Mouse (Mus musculus) CD4-positive helper T cell, adult 2 months (primary cell): ENCODE measurements around the gene Polr2c.

ENCODE experiments used
- DNase-seq: peaks from one replicate; pipeline ENCODE4 v3.0.0-alpha.2; 2012; ENCODE audit warnings: low read depth, missing footprints, low spot score

Gene Polr2c

DNA sequence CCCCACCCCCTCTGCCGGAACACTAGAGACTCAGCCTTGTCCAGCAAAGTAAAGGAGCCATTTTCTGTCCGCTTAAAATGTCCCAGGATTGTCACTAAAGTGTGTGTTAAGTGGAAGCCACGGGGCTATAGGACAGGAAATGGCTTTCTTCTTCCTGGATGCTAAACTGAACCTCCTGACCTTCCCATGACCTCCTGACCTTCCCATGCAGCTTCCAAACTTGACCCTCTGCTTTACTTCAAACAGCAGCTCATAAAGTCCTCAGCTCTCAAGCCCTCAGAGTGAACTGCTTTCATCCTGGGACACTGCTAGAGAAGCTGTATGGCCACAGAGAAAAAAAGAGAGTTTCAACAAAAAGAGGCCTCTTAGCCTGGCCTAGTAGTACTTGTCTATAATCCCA, 19.6 kb downstream of the Polr2c start:
- no peak for DNase-seq

DNA sequence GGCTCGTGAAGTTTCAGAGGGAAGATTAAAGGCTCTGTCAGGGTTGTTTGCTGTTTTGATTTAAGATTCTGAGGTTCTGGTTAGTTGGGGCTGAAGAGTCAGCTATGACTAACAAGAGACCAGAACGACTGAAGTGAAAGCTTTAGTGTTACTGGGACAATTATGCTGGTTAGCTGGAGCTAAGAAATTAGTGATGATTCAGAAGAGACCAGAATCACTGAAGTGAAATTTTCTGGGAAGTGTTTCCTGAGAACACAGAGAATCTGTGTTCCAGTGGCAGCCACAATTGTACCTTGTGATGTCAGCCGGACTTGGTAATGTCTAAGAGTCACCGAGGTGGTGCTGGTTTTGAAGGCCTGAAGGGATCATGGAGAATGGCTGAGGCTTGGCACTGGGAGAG, 23.5 kb downstream of the Polr2c start:
- no peak for DNase-seq

DNA sequence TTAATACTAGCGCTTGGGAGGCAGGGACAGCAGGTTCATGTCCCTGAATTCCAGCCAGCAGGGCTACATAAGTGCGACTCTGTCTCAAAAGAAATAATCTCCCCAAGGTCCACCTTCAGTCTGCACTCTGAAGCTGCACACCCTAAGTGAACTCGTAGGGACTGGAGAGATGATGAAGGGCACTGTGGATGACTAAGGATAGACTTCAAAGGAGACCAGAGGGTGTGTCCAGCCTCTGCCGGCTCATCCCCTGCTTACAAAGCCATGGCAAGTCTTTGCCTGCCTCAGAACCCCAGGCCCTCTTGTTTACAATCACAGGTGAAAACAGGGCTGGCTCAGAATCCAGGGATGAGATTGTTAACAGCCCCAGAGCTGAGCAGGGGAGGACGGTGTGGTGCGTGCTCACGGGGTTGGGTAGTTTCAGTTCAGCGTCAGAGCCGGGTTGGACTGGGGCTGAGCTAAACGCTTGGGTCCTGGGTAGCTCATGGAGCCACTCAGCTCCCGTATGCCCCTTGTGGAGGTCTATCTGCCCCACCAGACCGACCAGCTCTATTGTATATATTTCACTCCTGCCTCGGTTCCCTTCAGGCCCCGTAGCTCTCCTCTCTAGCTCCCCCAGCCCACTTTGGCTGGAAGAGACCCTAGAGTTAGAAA, 31.3 kb downstream of the Polr2c start:
- DNase-seq: no peak

DNA sequence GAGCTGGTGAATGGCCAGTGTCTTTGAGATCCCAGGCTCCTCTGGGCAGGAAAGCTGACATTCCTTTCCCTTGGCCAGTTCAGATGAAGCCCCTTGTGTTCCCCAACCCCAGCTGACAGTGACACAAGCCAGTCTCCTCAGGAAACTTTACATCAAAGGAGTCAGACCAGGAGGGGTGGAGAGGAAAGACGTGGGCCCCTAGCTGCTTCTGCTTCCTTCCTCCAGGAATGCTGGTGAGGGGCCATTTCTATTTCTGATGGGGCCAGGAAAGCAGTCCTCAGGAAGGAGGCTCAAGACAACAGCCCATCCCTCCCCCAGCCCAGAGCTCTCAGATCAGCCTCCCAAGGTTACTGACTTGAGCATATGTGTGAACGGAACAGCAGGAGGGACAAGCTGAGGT, 35.7 kb downstream of the Polr2c start:
- DNase-seq: no peak

DNA sequence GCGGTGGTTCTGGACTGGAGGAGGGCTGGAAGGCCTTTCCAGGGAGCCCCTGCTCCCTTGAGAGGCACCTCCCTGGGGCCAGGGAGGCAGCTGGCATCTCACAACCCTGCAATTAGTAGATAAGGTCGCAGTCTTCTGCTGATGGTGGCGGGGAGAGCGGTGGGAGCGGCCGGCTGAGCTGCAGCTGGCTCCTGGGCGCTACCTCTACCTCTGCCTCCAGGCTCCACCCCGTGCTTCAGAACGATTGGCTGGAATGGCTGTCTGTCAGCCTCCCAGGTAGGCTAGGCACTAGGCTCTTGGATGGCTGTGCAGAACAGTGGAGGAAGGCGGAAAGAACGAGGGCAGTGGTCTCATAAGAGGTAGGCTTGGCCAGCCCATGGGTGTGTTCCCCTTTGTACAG, 42.0 kb downstream of the Polr2c start:
- no peak for DNase-seq

DNA sequence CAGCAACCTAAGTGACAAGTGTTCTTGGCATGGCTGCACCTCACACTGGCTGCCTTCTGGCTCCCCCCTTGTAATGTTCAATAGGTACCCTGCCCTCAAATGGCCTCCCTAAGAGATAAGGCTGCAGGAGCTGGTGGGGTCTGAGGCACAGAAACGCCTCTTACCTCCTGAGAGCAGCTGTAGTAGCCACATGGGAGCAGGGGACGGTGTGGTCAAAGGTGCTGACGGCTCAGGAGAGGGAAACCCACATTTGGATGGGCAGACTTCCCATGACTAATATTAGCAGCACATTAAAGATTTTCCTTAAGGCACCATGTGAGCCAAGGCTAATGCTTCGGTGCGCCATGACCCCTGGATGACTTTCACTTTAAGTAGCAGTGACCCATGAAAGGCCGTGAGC, 43.4 kb downstream of the Polr2c start:
- no peak for DNase-seq

DNA sequence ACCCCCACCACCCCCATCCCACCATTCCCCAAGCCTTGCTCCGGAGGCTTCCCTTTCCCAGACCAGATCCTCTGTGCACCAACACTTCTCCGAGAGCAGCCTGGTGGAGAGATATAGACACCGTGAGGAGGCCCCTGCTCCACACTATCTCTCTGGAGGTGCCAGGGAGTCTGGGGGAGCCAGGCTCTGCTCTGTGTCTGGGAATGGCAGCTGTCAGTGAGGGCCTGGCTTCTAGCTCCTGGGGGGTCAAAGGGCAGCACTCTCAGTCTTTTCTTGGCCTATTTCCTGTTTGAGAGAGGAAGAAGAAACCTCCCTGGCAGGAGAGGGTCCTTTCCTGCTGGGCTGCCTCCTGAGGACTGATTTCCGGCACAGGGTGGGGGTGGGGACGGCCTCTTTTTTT, 43.8 kb downstream of the Polr2c start:
- no peak for DNase-seq

DNA sequence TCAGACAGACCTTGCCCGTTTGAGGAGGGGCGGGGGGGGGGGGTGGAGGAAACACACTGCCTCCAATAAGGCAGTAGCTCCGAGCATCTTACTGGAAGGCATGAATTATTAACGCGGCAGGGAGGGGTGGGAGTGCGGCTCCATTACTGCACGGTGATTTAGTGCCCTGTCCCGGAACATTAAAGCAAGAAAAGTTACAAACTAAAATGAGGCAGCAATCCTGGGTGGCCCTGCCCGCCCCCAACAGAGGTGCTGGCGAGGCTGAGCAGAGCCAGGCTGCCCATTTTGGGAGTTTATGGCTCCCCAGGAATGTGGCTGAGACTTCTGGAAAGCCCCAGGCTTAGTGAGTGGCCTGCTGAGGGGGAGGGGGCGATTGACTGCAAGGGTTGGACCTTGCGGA, 46.5 kb downstream of the Polr2c start:
- no peak for DNase-seq

DNA sequence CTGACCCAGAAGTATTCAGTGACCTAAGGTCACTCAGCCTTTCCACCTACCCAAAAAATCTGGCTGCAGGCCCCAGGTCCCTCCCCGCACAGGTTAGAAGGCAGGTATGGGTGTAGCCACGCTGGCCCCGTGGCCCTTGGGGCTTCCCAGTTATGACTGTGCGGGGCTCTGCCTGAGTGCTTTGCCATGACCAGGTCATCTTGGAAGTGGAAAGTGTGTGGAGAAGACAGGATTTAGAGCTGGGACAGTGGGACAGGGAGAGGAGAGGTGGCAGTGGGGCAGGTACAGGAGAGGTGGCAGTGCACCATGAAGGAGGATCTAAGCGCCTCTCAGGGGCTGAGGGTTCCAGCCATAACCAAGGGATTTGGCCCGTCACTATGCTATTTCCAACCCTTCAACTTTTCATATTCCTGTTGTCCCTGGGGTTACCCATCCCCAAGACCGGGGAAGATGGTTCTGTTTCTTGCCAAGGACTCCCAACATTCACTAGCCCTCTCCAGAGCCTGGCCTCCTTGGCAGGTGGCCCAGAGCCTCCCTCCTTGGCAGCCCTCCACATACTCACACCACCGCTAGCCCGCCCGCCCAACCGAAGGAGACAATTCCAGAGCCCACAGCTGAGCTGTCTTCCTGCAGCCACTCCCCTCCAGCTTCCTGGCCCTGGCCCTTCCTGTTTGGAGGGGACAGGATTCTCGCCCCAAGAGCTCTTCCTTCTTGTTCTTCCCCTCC, 47.4 kb downstream of the Polr2c start:
- no peak for DNase-seq

DNA sequence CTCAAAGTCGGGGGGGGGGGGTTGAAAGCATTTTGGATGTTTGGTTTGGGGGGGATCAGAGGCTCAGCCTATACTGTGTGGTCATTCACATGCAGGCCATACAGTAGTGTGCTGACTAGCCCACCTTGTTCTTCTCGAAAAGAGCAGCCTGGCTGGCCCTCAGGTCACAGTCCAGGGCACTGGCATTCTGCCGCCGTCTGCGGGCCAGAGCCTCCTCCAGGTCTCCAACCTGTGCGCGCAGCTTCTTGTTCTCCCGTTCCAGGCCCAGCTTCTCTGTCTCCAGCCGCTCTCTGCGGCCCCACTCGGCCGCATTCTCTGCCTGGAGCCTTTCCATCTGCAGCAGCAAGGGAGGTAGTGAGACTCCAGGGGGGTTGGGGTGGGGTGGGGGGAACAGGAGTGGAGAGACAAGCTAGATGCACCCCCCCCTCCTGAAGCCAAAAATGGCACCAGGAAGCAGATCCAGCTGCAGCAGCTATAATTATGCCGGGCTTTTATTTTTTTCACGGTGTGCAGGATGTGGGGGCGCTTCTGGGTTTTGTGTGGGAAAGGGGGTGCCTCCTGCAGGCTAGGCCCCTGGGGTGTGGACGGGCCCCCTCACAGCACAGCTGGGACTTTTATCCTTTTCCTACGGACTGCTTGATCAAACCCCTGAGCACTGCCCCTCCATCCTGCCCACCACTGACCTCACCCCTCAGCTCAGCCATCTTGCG, 50.5 kb downstream of the Polr2c start:
- DNase-seq: no peak

DNA sequence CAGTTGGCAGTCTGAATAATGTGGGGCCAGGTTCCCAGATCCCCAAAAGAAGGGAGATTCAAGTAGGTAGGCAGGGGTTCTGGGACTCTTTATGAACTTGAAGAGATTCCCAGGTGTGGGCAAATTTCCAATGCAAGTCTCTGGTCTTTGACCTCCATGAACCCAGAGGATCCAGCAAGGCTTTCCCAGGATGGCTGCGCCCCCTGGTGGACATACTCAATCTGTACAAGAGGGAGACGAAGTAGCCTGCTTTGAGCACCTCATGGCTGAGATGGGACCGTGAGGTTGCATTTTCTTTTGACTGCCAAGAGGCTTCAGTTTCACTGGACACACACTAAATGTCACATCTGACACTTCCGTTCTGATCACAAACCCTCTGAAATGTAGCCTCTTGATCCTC, 51.6 kb downstream of the Polr2c start:
- DNase-seq: peak; percentile 65

DNA sequence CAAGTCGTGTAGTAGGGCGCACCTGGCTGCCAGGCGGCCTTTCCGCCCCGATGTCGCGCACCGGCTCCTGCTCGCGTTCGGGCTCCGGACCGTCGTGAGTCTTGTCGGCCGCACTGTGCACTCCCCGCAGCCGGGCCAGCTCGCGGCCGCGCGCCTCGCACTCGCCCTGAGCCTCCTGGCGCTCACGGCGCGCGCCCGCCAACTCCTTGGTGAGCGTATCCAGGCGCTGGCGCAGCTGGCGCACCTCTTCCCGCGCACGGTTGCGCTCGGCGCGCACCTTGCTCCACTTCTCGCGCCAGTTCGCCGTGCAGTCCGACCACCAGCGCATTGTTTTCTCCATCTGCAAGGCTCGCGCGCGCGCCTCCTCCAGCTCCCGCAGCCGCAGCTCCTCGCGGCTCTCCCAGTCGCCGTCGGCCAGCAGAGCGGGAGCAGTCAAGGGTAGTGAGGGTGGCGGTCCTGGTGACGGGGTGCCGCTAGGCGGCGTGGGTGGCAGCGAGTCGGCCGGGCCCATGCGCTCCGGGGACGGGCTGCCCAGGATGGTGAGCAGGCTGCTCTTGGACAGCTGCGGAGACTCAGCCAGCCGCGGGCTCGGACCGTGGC, 55.9 kb downstream of the Polr2c start:
- no peak for DNase-seq

DNA sequence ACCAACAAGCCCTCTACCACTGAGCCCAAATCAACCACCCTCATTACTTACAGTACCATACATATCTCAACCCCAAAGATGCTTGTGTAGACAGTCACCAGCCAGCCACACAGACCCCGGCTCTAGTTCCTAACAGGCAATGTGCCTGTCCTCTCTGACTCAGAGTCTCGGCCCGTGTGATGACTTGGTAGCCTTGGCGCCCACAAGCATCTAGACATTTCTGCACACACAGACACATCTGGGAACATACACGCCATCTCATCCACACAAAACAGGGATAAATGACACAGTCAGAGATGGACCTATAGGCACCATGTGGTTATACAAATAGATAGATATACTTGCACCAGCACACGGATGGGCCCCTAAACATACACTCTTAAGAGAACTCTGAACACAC, 57.0 kb downstream of the Polr2c start:
- DNase-seq: no peak

DNA sequence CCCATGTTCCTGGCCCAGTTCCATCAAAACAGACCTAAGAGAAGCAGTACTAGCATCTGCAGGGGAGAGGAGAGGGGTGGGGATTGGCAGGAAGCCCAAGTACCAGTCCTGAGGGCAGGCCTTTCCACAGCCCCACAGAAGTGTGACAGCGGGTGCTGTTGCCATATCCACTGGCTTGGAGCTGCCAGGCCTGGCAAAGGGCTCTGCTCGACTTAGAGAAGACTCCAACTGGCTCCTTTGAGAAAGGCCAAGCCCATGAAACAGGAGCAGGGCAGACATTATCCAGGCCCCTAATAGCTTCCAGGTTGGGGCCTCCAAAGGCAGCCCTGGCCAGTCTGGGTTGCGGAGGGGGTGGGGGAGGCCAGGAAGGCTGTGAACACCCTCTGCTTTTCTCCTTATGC, 57.5 kb downstream of the Polr2c start:
- no peak for DNase-seq

DNA sequence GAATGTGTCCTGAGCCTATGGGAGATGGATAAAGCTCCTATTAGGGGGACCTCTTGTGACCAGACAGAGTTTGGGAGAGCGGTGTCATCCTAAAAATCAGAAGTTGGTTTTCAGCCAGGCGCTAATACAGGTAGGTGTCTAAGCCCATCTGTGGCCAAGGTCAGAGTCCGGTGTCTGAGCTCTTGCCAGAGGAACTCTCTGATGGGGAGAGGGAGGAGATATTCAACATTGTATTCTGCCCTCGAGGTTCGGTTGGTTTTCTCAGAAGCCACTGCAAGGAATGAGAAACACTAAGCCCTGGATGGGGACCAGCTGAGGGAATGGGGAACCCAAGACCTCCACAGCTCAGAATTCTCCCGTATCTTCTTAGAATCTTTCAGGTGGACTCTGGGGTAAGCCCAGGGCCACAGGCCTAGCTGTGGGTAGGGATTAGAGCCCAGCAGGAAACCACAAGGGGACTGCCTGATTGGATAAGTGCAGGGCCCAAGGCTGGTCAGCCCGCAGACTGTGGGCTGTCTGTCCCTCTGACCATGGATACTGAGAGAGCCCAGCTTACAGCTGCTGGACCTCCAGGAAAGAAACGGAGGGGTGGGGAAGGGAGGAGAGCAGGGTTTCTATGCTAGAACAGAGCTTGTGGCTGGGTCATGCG, 59.2 kb downstream of the Polr2c start:
- no peak for DNase-seq

DNA sequence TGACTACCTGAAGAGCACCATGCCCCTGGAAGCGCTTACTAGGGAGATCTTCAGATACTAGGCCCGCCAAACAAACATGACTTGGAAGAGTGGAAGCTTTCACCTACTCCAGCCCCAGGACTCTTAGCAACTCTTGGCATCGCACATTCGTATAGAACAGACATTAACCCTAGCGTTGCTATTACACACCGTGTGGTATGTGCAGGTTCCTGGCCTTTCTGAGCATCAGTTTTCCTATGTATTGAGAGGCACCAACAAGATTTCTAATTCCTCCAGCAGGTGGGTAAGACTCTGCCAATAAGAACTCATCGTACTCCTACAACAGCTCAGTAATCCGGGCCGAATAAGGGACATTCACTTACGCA, 59.7 kb downstream of the Polr2c start:
- no peak for DNase-seq

DNA sequence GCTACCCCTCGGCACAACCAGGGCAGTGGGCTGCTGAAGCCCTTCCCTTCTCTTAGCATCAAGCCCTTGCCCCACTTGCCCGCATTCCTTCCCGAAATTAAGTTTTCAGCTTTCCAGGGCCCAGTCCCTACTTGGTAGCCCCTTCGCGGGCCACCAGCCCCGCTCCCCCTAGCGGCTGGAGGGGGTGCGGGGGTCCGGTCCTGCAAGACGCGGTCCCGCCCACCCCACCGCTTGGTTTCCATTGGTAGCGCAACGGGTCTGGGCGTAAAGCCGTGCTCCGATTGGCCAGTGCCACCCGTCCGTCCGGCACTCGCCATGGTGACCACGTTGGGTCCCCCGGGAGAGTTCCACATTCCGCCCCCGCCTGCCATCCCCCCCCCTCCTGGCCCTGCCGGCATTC, 60.1 kb downstream of the Polr2c start:
- DNase-seq: peak; percentile 81

DNA sequence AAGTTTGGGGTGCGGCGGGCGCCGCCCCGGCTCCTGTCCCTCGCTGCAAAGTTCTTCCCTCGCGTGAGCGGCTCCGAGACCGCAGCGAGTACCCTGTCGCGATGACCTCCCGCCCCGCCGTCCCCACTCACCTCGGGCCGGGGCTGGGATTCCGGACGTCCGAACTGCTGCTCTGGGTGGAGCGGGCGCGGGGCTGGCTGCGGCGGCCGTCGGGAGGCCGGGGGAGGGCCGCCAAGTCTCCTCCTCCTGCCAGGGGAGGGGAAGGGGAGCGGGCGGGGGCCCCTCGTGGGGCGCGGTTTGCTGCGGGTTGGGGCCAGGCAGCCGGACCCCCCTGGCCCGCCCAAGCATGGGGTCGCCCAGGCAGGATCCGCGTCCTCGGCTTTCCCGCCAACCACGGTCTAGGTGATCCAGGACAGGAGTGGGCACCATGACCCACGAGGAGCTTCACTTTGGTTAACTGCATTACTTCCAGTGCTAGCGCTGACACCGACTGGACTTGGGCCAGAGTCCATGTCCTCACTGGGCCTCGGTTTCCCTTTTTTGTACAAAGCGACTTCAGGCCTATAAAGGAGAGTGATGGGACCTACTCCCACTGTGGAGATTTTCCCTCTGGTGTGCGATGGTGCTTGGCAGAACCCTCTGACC, 60.7 kb downstream of the Polr2c start, which contains the start of gene Ccdc102a:
TSS of gene Ccdc102a (minus strand) at position 248 of the 645 bp plus-strand sequence.
- DNase-seq: peak; percentile 31

DNA sequence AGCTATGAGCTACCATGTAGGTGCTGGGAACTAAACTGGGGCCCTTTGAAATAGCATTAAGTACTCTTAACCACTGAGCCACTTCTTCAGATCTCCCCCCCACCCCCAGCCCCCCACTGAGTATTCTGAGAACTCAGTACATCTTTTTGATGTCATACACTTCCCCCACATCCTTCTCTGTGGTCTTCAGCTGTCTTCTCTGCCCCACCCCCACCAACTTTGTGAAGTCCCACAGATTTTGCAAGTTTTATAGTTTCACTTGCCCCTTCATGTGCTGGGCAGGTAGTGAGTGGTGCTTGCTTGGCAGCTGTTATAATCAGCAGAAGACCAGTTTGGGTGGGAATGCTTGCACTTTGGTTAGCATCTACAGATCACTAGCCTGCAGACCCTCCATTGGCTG, 62.0 kb downstream of the Polr2c start:
- DNase-seq: peak; percentile 45

DNA sequence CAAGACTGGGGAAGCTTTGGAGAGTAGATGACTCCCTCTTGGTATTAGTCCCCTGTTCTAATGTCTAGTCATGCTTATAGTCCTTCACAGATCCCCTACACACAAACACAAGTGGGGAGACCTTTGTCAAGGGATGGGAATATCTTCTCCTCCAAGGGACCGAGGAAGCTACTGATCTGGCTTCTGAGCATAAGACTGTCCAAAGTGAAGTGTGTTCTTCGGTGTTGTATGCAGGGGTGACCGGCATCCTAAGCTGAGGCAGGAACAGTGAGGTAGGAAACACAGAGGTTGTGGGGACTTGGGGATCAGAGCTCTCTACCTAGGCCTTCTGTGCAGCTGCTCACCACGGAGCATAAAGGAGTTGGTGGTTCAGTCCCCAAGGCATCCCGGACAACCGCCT, 64.9 kb downstream of the Polr2c start:
- DNase-seq: no peak

DNA sequence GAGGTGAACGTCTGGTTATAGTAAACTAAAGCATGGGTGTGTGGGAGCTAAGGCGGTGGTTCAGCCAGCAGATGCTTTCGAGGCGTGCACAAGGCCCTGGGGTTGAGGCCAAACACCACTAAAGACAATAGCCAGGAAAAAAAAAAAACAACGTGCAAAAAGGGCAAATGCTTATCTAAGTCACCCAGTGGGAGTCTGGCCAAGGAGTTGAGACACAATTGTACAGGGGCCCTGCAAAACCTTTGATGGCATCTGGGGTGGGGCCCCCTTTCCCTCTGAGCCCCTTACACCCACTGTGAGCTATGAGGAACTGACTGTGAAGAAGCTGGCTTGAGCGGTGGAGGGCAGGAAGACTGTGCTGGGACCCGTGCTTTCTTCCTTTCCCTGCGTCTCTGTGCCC, 65.4 kb downstream of the Polr2c start:
- DNase-seq: no peak
